Mouse (Mus musculus) embryonic stem cell, embryonic (primary cell): ENCODE measurements around the gene Basp1.
"Not testable (repeated sequence)": the region's sequence is repeated elsewhere in the genome, so short reads cannot be mapped to it uniquely, and the experiment has no call there.

Experiments used
- CTCF ChIA-PET, 4 experiments: fragments of 300-600 bp in 2 of 4; fragments of 350-600 bp in 2 of 4; sonication (Branson Sonifier 250); formaldehyde crosslinking; loops; one replicate each; lab custom pipeline; 2022; ENCODE audit warnings: inconsistent platforms in 2 of 4; lab: Charles Lee
- POLR2A ChIA-PET, 4 experiments: fragments of 300-600 bp in 2 of 4; fragments of 350-600 bp in 2 of 4; sonication (Branson Sonifier 250); formaldehyde crosslinking; loops; one replicate each; lab custom pipeline; 2022; ENCODE audit warnings: antibody characterized with exemption in 4 of 4, inconsistent platforms in 1 of 4; lab: Charles Lee

Gene Basp1

GRCm38 (mm10) chr15:25413378-25413901 lies at the start of gene Basp1:
Gene Basp1, minus strand, starts transcription at chr15:25413764.
- CTCF ChIA-PET, result interaction anchor here (0.5 to 2.4 kb wide), 12 partner anchors 10 to 817 kb away, joined by 3 to 17 read pairs (median 4); no protein-coding TSS in a partner anchor

GRCm38 (mm10) chr15:25463076-25463475 lies 49.5 kb upstream of the Basp1 start:
- POLR2A ChIA-PET, CTCF ChIA-PET: not testable (repeated sequence)

More at GRCm38 (mm10) chr15:25413378-25413901, at the start of gene Basp1:
- POLR2A ChIA-PET, result interaction anchor here (0.7 to 1.7 kb wide), 12 partner anchors 9 to 570 kb away, joined by 3 to 5 read pairs (median 4); partner anchors contain the start of gene Zfp622 (in 1 of the 4)

- POLR2A ChIA-PET, result interaction anchor here in 1 of 4 experiments (0.6 to 0.7 kb wide), 2 partner anchors 95 to 259 kb away, joined by 5 to 7 read pairs; no protein-coding TSS in a partner anchor
- CTCF ChIA-PET, result no interaction called here
Observed at GRCm38 (mm10) chr15:25462056-25462762, 48.6 kb upstream of the Basp1 start.

GRCm38 (mm10) chr15:25459901-25460300 lies 46.3 kb upstream of the Basp1 start:
- POLR2A ChIA-PET, result interaction anchor here in 2 of 4 experiments (0.5 to 2.2 kb wide), 7 partner anchors 9 to 162 kb away, joined by 3 to 8 read pairs (median 3); partner anchors contain the start of gene Myo10 (in 1 of the 2)

GRCm38 (mm10) chr15:25457421-25457820 lies 43.9 kb upstream of the Basp1 start:
- POLR2A ChIA-PET, result interaction anchor here in 1 of 4 experiments (0.7 kb wide), 1 partner anchor 99 kb away, joined by 3 read pairs; no protein-coding TSS in a partner anchor

More at GRCm38 (mm10) chr15:25459901-25460300, 46.3 kb upstream of the Basp1 start:
- CTCF ChIA-PET, result interaction anchor here in 1 of 4 experiments (0.6 kb wide), 1 partner anchor 306 kb away, joined by 3 read pairs; no protein-coding TSS in a partner anchor

GRCm38 (mm10) chr15:25453538-25453937 lies 40.0 kb upstream of the Basp1 start:
- ChIA-PET CTCF (interaction anchor here in 1 of 4 experiments (1.0 kb wide), 1 partner anchor 12 kb away, joined by 5 read pairs; no protein-coding TSS in a partner anchor), POLR2A (no interaction called here)

More at GRCm38 (mm10) chr15:25457421-25457820, 43.9 kb upstream of the Basp1 start:
- CTCF ChIA-PET, result interaction anchor here in 1 of 4 experiments (0.6 kb wide), 1 partner anchor 165 kb away, joined by 3 read pairs; the partner anchor contains the start of gene Myo10

GRCm38 (mm10) chr15:25449348-25449747 lies 35.8 kb upstream of the Basp1 start:
- ChIA-PET CTCF (interaction anchor here in 2 of 4 experiments (1.4 to 1.8 kb wide), 2 partner anchors 8 kb away, joined by 6 read pairs; no protein-coding TSS in a partner anchor), POLR2A (interaction anchor here in 1 of 4 experiments (0.6 to 1.4 kb wide), 2 partner anchors 10 to 541 kb away, joined by 3 read pairs; no protein-coding TSS in a partner anchor)

- POLR2A ChIA-PET, result interaction anchor here in 1 of 4 experiments (0.6 to 1.4 kb wide), 2 partner anchors 10 to 542 kb away, joined by 3 read pairs; no protein-coding TSS in a partner anchor
- CTCF ChIA-PET, result interaction anchor here in 1 of 4 experiments (1.4 kb wide), 1 partner anchor 8 kb away, joined by 6 read pairs; no protein-coding TSS in a partner anchor
Observed at GRCm38 (mm10) chr15:25448703-25449340, 35.3 kb upstream of the Basp1 start.

- POLR2A ChIA-PET, result interaction anchor here in 1 of 4 experiments (0.7 kb wide), 1 partner anchor 270 kb away, joined by 3 read pairs; no protein-coding TSS in a partner anchor
- CTCF ChIA-PET, result interaction anchor here in 2 of 4 experiments (0.6 to 0.7 kb wide), 2 partner anchors 176 to 541 kb away, joined by 3 read pairs; no protein-coding TSS in a partner anchor
Observed at GRCm38 (mm10) chr15:25447136-25447535, 33.6 kb upstream of the Basp1 start.

GRCm38 (mm10) chr15:25446155-25446487 lies 32.6 kb upstream of the Basp1 start:
- ChIA-PET CTCF (interaction anchor here in 3 of 4 experiments (0.5 to 1.8 kb wide), 6 partner anchors 114 to 287 kb away, joined by 3 to 7 read pairs (median 4); partner anchors contain the start of gene Myo10 (in 1 of the 3)), POLR2A (interaction anchor here in 2 of 4 experiments (0.6 to 1.5 kb wide), 4 partner anchors 14 to 1776 kb away, joined by 3 to 5 read pairs (median 4); no protein-coding TSS in a partner anchor)

GRCm38 (mm10) chr15:25445361-25446154 lies 32.0 kb upstream of the Basp1 start:
- ChIA-PET CTCF (interaction anchor here in 3 of 4 experiments (0.5 to 1.8 kb wide), 7 partner anchors 31 to 288 kb away, joined by 3 to 7 read pairs (median 4); partner anchors contain the start of gene Myo10 (in 1 of the 3)), POLR2A (interaction anchor here in 2 of 4 experiments (0.6 to 1.5 kb wide), 3 partner anchors 14 to 1776 kb away, joined by 3 to 4 read pairs (median 4); no protein-coding TSS in a partner anchor)

- ChIA-PET CTCF (interaction anchor here in 3 of 4 experiments (0.6 to 1.8 kb wide), 3 partner anchors 30 to 273 kb away, joined by 3 to 7 read pairs (median 3); no protein-coding TSS in a partner anchor), POLR2A (interaction anchor here in 3 of 4 experiments (0.6 to 0.7 kb wide), 5 partner anchors 16 to 466 kb away, joined by 3 to 8 read pairs (median 3); no protein-coding TSS in a partner anchor)
Observed at GRCm38 (mm10) chr15:25444208-25444607, 30.6 kb upstream of the Basp1 start.

- CTCF ChIA-PET, result interaction anchor here (0.5 to 3.2 kb wide), 5 partner anchors 141 to 358 kb away, joined by 3 to 24 read pairs (median 4); no protein-coding TSS in a partner anchor
- POLR2A ChIA-PET, result no interaction called here
Observed at GRCm38 (mm10) chr15:25443140-25443790, 29.7 kb upstream of the Basp1 start.

- CTCF ChIA-PET, result interaction anchor here (0.6 to 3.2 kb wide), 25 partner anchors 8 to 403 kb away, joined by 3 to 34 read pairs (median 4); partner anchors contain the start of gene Myo10 (in 1 of the 4)
- POLR2A ChIA-PET, result interaction anchor here in 3 of 4 experiments (0.5 to 1.4 kb wide), 8 partner anchors 15 to 469 kb away, joined by 3 to 9 read pairs (median 3); partner anchors contain the start of gene Myo10 (in 1 of the 3)
Observed at GRCm38 (mm10) chr15:25441868-25442185, 28.3 kb upstream of the Basp1 start.

- POLR2A ChIA-PET, result interaction anchor here (0.5 to 1.4 kb wide), 13 partner anchors 14 to 470 kb away, joined by 3 to 9 read pairs (median 4); partner anchors contain the start of gene Myo10 (in 1 of the 4)
- CTCF ChIA-PET, result interaction anchor here (0.6 to 3.2 kb wide), 44 partner anchors 9 to 1036 kb away, joined by 3 to 34 read pairs (median 3); partner anchors contain the start of genes Myo10 (in 2 of the 4) and Basp1 (in 1 of the 4)
Observed at GRCm38 (mm10) chr15:25440991-25441867, 27.7 kb upstream of the Basp1 start.
